Mouse (Mus musculus) small intestine, adult 2 months (tissue): Measurements from ENCODE around the gene Adarb1. TPM values are rescaled to one million over a fixed set of nuclear protein-coding genes. Genes with fewer than 3 reads are reported as not detected.
A peak's percentile ranks its signal among the peaks of the same experiment; 100 is the strongest.

Experiments used
- H3K27ac ChIP-seq: fragments of 200-500 bp; 2 replicates; pipeline ENCODE4 v1.5.1; 2012; ENCODE audit warnings: low read depth, low read length, control low read depth, inconsistent platforms; ENCODE audit not compliant: insufficient read depth
- H3K27me3 ChIP-seq: fragments of 200-500 bp; 2 replicates; pipeline ENCODE4 v1.6.1; 2012; ENCODE audit warnings: mild to moderate bottlenecking, moderate library complexity, low read length, inconsistent platforms; ENCODE audit not compliant: control insufficient read depth, insufficient read depth
- H3K36me3 ChIP-seq: fragments of 200-500 bp; 2 replicates; pipeline ENCODE4 v1.6.1; 2012; ENCODE audit warnings: mild to moderate bottlenecking, low read length, control low read depth, inconsistent platforms; ENCODE audit not compliant: control insufficient read depth, insufficient read depth
- H3K4me1 ChIP-seq: fragments of 200-500 bp; 2 replicates; pipeline ENCODE4 v1.6.1; 2012; ENCODE audit warnings: low read length, inconsistent platforms, mixed read lengths; ENCODE audit not compliant: control insufficient read depth, insufficient read depth, insufficient read length
- H3K4me3 ChIP-seq: fragments of 200-500 bp; 2 replicates; pipeline ENCODE4 v1.5.1; 2012; ENCODE audit warnings: low read depth, mild to moderate bottlenecking, control low read depth, inconsistent platforms, low read length, moderate library complexity
- CTCF ChIP-seq: fragments of 200-500 bp; IDR thresholded peaks from 2 replicates; pipeline ENCODE4 v1.5.1; 2012; ENCODE audit warnings: low read depth, mild to moderate bottlenecking, control low read depth, inconsistent platforms, low read length, moderate library complexity, mixed read lengths; ENCODE audit not compliant: insufficient replicate concordance, insufficient read length; ENCODE audit errors: extremely low read depth
- POLR2A ChIP-seq: fragments of 200-500 bp; IDR thresholded peaks from 2 replicates; pipeline ENCODE4 v1.6.1; 2012; ENCODE audit warnings: low read depth, mild to moderate bottlenecking, control low read depth, inconsistent platforms, low read length, moderate library complexity
- WGBS: fragments of 180-500 bp; shearing (Covaris S2); methylation state at CpG from one replicate; pipeline ENCODE4 v1.1.7; 2018; 5-methylcytosine and 5-hydroxymethylcytosine counted together
- polyA plus RNA-seq: library from polyadenylated mRNA; depleted of rRNA; stranded (reverse); fragments of >200 nt; gene quantifications from 2 replicates; pipeline ENCODE4 v1.2.3, GENCODE M21; 2012

The Adarb1 gene
- polyA plus RNA-seq, 1 experiment, result 0.79 TPM

DNA sequence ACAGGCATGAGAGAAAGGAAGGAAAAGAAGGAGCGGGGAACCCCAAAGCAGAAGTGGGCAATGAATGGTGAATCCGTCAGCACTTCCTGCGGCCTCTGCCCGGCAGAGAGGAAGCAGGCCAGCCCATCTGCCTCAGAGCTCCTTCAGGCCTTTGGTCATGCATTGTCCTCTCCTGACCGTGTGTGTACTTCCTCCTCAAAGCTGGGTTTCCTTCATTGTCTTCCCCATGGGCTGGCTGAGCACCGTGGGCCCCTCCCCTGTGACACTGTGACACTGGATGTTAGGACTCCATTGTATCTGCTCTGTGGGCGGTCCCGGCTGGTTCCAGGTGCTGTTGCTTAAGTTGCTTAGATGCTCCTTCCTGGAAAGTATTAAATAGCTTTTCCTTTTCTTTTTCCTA lies 151.8 kb downstream of the Adarb1 start:
- Histone ChIP-seq H3K27ac (no peak overlapping the region), H3K27me3 (no peaks in the 10 kb centered on the region), H3K4me3 (no peak overlapping the region), H3K36me3 (peaks cover 64% of the 10 kb centered on the region), H3K4me1 (peaks cover 3% of the 10 kb centered on the region)
- WGBS, result 72% methylated on average over 8 of the region's 8 CpGs
- TF ChIP-seq POLR2A, result no peak
- no peak for TF ChIP-seq CTCF

DNA sequence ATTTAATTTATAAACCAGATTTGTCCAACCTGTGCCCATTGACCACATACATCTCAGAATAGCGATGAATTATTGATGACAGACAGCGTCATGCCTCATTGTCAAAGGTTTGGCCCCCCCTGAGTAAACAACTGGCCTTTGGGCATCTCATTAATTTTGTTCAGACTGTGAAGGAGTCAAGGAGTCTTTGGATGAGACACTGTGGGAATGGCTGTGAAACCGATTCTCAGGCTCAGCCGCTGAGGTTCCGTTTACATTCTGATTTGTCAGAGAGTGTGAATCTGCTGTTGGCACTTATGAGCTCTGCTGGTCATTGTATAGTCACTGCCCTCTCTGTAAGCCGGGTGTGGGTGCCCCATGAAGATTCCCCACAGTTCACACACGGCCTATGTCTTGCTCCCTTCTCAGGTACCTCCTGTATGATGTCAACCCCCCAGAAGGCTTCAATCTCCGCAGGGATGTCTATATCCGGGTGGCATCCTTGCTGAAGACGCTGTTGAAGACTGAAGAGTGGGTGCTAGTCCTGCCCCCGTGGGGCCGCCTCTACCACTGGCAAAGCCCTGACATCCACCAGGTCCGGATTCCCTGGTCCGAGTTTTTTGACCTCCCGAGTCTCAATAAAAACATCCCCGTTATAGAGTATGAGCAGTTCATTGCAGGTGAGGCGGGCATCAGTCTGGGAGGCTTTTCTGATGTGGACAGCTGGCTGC lies 157.7 kb downstream of the Adarb1 start:
- H3K27me3 ChIP-seq, result no peaks in the 10 kb centered on the region
- peaks cover 7% of the 10 kb centered on the region for H3K4me1 ChIP-seq
- TF ChIP-seq POLR2A, result no peak
- no peak for TF ChIP-seq CTCF
- H3K27ac ChIP-seq, result no peak overlapping the region
- peaks cover 27% of the 10 kb centered on the region for H3K36me3 ChIP-seq
- 84% methylated on average over 17 of the region's 17 CpGs for WGBS
- no peak overlapping the region for H3K4me3 ChIP-seq

DNA sequence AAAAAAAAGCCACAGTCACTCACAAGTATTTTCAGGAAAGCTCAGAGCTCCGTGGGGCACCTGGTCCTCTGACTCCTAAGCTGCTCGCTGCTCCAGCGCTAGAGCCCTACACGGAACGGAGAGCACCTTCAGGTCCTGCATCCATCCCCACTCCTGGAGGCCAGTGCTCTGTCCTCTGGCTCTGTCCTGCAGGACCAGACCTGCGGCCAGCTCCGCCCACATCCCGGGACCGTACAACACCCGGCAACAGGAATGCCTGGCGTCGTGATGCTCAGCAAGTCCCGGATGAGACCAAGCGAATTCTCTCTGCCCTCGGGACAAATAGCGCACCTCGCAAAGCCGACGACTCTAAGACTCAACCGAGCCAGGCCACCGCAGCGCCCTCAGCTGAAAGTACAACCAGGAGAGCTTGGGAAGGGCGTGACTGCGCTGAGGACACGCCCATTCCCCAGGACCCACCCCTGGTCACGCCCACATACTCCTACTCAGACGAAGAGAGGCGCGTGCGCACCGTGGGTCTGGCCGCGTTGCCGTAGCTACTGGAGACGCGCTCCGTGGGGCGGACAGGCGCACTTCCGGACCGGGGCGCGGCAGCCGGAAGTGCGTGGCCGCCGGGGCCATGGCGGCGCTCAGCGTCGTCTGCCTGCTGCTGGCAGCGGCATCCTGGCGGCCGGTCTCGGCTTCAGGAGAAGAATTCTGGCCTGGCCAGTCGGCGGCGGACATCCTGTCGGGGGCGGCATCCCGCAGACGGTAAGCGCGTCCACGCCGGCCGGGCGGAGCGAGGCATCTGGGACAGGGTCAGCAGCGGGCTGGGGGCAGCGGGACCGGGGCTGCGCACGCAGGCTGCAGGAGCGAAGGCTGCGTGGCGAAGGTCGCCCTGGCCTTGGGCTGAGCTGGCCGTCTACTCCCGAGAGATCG lies 159.1 kb downstream of the Adarb1 start, which contains the start of gene Pofut2:
Gene Pofut2 (plus strand): TSS at position 515 of the 918 bp plus-strand sequence.
- WGBS, result under 1% methylated on average over 81 of the region's 81 CpGs
- H3K4me3 ChIP-seq, result peak within 1 kb of the TSS; percentile 73
- peak within 1 kb of the TSS; percentile 43; the same call in 1 of the 2 replicates for H3K27ac ChIP-seq
- no peaks in the 10 kb centered on the region for H3K27me3 ChIP-seq
- TF ChIP-seq CTCF (no peak), POLR2A (peak; percentile 85)
- peaks cover 7% of the 10 kb centered on the region for H3K4me1 ChIP-seq
- H3K36me3 ChIP-seq, result peaks cover 15% of the 10 kb centered on the region

DNA sequence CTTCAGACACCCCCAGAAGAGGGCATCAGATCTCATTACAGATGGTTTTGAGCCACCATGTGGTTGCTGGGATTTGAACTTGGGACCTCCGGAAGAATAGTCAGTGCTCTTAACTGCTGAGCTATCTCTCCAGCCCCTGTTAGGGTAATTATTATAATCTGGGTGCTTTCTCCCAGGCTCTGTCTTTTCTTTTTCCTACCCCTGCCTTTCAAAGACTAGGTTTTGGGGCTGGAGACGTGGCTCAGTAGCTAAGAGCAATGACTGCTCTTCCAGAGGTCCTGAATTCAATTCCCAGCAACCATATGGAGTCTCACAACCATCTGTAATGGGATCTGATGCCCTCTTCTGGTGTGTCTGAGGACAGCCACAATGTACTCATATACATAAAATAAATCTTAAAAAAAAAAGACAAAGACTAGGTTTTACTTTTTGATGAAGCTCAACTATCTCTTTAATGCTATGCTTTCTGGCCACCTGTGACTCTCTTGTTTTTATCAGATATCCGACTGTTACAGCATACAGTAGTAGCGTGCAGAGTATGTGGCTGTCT lies 160.0 kb downstream of the Adarb1 start:
- H3K4me3 ChIP-seq, result no peak overlapping the region
- WGBS, result 56% methylated on average over 4 of the region's 4 CpGs

DNA sequence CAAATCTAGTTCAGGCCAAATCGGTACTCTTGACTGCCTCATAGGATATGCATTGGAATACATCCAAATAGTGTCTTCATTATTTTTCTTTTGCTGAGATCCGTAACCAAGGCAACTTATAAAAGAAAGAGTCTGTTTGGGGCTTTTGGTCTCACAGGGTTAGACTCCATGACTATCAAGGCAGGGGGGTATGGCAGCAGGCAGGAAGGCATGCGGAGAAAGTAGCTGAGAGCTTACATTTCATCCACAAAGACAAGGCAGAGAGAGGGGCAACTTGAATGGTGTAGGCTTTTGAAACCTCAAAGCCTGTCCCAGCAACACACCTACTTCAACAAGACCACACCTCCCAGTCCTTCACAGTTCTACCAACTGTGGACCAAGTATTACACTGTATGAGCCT lies 162.4 kb downstream of the Adarb1 start:
- 83% methylated on average over 3 of the region's 3 CpGs for WGBS

More for the DNA sequence above, 160.0 kb downstream of the Adarb1 start:
- no peak overlapping the region for H3K27ac ChIP-seq
- no peaks in the 10 kb centered on the region for H3K27me3 ChIP-seq
- H3K36me3 ChIP-seq, result peaks cover 10% of the 10 kb centered on the region
- peaks cover 7% of the 10 kb centered on the region for H3K4me1 ChIP-seq
- TF ChIP-seq POLR2A (no peak), CTCF (no peak)

DNA sequence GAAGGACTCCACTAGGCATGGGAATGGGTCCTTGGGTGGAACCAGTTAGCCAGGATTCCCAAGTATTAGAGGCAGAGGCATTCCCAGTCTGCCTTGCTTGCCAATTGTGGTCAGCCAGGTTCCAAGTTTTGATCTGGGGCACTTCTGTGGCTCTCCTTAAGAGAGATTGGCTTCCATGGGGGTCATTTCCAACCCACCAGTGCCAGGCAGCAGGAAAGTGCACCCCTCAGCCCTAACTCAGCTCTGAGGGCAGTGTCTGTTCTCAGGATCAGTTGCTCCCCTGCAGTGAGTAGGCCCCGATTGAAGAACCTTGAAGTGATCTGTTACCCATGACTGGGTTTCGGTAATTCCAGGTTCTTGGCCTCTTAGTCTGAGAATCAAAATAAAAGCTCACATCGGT lies 162.8 kb downstream of the Adarb1 start:
- TF ChIP-seq CTCF (no peak), POLR2A (no peak)
- Histone ChIP-seq H3K4me1 (peaks cover 15% of the 10 kb centered on the region), H3K36me3 (no peaks in the 10 kb centered on the region), H3K4me3 (no peak overlapping the region), H3K27ac (no peak overlapping the region), H3K27me3 (no peaks in the 10 kb centered on the region)
- 86% methylated on average over 3 of the region's 3 CpGs for WGBS

More for the DNA sequence above, 162.4 kb downstream of the Adarb1 start:
- Histone ChIP-seq H3K27ac (no peak overlapping the region), H3K27me3 (no peaks in the 10 kb centered on the region), H3K36me3 (no peaks in the 10 kb centered on the region), H3K4me1 (peaks cover 18% of the 10 kb centered on the region), H3K4me3 (no peak overlapping the region)
- TF ChIP-seq POLR2A (no peak), CTCF (no peak)
